Mouse (Mus musculus) cerebellum, postnatal 14 days (tissue): Measurements from ENCODE around the gene Obscn.

ENCODE experiments used
- DNase-seq, 2 experiments: peaks; one replicate each; pipeline ENCODE4 v3.0.0; 2021; ENCODE audit warnings: mixed read lengths in 2 of 2

Obscn gene

DNA sequence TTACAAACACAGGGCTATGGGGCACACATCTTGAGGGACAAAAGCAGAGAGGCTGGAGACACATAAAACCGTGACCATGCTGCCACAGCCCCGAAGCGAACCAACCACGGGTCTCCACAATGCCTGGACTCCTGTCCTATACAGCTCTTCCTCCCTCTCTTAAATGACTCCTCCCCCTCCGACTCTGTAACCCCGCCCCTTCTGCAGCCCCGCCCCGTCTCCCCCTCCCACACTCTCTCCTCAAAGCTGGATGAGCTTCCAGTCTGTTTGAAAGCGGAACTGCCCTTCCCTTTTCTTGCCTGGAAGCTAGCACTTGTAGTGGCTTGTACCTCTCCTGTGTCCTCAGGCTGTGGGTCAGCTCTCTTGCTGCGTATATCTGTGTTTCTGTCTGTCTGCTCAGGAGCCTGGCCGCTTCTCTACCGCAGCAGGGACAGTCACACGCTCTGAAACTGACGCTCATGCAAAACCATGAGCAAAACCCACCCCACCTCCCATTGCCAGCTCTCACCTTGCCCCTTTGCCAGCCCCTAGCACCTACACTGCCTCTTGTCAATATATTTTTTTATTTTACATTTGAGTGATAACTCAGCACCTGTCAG, 5.7 kb upstream of the Obscn start:
- no peak for DNase-seq

DNA sequence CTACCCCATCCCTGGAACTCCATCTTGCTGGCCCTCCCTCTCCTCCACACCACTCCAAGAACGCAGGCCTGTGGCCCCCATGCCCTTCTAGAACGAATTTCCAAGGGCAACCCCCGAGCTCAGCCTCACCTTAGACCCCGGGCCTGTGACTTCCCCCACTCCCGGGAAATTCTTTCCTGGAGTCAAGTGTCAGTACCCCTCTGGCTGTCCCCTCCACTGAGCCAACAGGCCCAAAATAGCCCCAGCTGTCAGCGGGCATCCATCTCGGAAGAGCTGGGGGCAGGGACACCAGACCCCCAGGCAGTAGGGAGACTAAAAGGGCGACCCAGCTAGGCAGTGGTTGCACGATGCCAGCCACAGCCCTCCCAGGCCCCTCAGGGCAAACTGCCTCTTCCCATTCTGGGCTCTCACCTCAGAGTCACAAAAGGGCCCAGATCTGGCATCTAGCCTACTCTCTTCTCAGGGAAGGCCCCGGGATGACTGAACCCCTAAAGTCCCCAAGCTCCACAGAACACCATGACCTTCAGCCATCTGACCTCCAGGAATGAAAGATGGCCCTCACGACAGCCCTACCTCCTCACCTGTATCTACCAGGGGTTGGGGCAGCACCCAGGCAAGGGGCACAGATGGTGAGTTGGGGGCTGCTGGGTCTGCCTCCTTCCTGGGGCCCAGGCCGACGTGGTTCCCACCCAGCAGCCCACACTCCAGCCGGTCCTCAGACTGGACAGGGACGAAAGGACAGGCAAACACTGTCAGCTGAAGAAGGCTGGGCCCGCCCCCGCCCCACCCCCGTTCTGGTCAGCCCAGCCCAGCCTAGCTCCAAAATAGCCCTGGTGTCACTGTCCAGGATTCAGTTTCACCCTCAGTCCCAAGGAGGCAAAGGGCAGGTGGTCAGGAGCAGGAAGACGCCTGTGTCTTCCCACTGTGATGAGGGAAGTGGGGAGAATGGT, 2.6 kb upstream of the Obscn start:
- no peak for DNase-seq

DNA sequence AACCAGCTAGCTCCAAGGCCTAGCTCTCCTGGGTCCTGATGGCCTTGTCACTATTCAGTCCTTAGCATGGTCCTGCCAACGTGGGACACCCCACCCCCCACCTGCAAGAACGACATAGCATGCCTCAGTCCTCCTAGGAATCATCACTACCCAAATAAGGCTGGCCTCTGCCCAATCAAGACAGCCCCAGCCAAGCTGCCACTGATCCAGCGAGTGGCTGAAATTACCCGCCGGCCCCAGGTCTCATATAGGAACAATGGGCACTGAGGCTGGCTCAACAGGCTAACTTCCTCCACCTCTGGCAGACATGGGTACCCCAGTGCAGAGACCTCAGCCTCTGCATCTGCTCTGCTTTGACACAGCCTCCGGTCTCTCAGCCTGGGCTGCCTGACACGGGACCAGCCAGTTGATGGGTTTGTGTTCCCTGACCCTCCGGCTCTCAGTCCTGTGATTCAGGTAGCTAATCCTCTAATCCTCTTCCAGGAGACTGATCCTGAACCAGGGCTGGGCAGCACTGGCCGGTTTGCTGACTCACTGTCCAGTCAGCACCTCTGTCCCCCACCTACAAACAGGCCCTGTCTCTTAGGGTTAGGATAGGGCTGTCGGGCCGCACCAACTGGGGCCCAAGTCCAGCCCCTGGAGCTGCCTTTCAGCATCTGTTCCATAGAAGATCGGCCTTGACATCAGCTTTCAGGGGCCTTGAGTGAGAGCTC, 948 bp upstream of the Obscn start:
- no peak for DNase-seq

DNA sequence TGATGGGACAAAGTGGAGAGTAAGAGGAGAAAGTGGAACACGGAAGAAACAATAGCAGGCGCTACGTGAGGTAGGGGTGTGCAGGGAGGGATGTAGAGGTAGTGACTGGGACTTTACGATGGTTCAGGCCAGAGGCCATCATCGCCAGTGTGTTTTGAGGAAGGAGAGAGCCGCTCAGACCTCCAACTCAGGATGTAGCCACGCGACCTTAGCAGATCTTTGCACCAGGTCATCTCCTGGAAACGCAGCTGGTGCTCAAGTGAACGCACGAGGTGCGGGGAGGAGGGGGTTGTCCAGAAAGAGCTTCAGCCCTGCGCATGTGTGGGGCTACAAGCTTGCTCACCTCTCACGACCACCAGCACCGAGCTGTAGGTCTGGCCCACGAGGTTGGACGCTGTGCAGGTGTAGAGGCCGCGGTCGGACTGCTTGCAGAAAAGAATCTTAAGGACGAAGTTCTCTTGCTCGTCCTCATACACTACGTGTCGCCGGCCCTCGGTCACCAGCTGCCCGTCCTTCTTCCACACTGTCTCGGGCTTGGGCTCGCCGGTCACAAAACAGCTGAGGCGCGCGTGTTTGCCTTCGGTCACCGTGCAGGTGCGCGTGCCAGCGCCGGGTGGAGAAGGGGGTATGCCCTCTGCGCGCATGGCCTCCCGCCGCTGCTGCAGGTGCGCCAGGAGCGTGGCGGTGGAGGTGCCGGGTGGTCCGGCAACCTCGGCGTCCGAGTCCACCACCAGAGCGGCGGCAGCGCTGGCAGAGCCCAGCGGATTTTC, 966 bp downstream of the Obscn start:
- DNase-seq = peak in 1 of 2 experiments; percentile 26

DNA sequence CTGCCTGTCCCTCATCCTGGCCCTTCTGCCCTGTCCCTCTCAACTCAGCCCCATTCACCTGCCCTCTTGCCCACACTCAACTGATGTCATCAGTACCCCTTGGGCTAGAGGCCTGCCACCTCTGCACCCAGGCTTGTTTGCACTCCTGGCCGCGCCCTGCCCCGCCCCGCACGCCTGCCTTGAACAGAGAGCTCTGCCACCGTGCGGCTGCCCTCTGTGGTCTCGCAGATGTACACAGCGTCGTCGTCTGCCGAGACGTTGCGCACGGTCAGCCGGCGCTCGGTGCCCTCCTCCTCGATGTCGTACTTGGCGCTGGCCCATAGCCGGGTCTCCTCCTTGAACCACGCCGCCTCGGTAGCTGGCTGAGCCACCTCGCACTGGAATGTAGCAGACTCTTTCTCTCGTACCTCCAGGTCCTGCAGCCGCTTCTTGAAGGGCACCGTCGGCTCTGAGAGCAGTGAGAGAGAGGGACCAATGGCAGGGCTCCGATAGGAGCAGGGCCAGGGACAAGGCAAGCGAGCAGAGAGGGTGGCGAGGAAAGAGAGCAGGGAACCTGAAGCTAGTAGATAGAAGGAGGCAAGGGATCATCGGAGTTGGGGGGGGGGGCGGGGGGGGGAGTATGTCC, 1.7 kb downstream of the Obscn start:
- peak in 1 of 2 experiments; percentile 37 for DNase-seq

DNA sequence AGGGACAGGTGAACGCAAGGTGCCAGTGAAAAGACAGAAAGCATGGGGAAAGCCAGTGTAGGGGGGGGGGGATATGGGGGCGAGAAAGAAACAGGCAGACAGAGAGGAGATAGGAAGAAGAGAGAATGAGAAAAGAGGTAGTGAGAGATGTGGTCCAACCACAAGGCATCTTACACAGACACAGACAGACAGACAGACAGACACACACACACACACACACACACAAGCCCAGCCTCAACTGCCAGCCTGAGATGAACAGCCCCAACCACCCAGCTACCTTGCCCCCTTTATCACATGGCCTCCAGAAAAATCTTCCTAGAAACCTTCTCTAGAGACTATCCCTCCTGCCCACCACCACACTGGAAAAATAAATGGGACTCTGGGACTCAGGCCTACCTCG, 4.1 kb downstream of the Obscn start:
- DNase-seq = no peak

DNA sequence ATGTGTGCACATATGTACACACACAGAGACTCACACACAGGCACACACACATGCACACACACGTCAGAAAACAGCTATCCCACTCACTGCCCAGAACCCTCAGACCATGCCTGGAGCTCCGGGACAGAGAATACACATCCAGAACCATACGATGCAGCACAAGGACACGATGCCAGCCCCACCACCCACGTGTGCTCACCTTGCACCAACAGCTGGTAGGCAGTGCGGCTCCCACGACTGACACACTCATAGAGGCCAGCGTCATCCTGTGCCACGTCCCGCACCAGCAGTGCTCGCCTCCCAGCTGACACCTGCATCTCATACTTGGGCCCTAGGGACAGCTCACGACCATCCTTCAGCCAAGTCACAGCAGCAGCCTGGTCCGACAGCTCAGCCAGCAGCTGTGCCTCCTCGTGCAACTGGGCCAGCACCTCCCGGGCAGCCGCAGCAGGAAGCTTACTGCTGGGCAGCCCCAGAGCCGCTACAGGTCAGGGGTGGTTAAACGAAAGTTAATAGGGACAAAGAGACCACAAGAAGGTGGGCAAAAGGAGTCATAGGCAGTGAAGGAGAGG, 4.8 kb downstream of the Obscn start:
- DNase-seq = no peak

DNA sequence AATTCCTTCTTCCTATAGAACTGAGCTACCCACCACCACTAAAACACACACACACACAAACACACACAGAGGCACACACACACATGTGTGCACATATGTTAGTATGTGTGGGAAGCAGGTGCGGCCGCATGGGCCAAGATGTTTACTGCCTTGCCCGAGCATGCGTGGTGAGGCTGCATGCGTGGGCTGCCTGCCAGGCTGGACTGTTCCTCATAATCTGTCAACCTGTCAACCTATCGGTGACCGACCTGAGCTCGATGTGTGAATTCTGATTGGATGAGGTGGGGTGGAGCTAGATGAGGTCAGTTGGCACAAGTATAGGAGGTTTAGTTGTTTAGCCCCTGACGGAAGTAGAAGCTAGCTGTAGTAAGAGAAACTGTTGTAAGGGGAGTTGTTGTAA, 5.4 kb downstream of the Obscn start:
- DNase-seq = peak; percentile 59 to 78

DNA sequence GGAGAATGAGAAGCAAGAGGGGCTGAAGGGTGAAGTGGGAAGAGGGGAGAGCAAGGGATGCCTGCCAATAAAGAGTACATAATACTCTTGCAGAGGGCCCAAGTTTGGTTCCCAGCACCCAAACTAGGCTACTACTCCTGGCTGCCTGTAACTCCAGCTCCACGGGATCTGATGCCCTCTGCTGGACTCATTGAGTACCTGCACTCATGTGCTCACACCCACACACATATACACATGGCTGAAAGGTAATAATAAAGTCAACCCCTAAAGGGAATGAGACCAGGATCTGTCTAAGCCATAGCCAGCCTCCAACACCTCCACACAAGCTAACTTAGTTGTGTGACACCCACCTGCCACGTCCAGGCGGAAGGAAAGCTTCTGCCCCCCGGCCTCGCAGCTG, 30.3 kb downstream of the Obscn start:
- no peak for DNase-seq

DNA sequence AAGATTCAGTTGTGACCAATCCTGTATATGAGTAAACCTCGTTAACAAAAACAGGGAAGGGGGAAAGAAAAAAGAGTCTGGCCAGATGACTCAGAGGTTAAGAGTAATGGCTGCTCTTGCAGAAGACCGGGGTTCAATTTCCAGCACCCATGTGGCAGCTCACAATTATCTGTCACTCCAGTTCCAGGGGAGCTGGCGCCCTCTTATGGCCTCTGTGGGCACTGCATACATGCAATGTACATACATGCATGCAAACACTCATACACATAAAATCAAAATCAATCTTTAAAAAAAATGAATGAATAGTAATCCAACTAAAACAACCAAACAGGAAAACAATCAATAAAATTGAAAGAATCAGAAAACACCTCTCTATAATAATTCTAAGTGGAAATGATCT, 33.9 kb downstream of the Obscn start:
- peak in 1 of 2 experiments; percentile 29 for DNase-seq

DNA sequence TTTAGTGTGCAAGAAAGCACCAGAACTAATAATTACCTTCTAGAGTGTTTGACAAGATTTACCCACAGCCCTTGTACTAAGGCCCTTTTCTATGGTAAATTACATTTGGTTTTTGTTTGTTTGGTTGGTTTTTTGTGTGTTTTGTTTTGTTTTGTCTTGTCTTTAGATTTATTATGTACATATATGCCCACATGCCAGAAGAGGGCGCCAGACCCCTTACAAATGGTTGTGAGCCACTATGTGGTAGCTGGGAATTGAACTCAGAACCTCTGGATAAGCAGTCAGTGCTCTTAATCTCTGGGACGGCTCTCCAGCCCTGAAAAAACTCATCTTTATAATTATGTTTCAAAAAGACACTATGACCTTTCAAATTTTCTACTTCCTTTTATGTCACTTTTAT, 37.9 kb downstream of the Obscn start:
- peak; percentile 45 to 73 for DNase-seq

DNA sequence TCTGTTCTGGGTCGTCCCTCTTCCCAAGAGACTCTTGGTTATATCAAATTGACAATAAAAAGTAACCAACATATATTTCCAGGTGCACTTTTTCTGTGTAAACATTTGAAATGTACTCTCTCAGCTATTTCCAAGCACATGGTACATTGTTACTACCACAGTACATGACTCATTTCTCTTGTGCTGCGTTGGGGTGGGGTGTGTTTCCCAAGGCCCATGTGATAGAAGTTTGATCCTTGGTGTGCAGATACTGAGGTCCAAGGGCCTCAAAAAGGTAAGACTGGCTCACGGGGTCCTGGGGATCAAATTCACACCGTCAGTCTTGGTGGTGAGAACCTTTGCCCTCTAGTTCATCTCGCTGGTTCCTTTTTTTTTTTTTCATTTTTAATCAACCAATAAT, 38.4 kb downstream of the Obscn start:
- no peak for DNase-seq

DNA sequence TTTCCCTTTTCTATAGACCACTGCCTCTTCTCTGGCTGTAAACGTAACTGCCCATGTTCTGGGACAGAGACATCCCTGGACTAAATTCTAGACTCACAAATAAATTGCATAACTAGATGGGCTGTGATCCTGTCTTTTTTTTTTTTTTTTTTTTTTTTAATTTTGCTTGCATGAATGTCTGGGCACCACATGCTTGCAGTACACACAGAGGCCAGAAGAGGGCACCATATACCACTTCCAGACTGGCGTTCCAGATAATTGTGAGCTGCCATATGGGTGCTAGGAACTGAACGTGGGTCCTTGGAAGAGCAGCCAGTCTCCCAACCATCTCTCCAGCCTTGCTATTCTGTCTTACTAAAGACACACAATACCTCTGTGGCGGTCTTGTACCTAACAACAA, 42.0 kb downstream of the Obscn start:
- DNase-seq = peak in 1 of 2 experiments; percentile 31

DNA sequence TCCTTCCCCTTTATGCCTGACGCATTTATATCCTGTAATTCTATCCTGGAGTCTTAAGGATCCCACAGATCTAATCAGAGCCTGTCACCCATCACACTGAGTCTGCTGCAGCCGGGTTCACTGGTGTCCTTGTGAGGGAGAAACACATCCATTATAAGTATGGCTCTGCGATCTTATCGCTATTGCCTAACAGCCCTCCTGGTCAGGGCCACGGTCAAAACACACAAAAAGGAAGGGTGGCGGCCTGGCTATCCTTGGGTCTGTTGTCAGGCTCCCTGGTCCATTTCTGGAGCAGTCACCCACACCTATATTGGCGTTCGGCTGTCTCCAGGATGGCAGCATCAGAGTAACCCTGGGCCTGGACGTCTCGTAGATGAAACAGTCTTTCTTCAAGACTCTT, 48.6 kb downstream of the Obscn start:
- no peak for DNase-seq

DNA sequence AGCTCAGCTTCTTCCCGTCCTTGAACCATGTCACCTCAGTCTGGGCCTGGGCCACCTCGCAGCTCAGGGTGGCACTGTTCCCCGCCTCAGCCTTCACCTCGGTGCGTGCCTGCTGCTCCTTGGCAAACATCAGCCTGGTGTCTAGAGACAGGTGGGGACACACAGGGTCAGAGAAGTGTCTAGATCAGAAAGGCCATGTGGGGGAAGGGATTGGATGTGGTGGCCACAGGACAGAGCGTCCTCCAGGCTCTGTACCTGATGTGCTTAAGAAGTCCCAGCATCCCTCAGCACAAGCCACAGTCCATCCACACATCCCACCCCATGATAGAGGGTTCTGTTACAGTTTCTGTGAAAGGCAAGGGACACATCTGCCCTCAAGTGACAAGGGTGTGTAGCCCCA, 51.0 kb downstream of the Obscn start:
- DNase-seq = no peak

DNA sequence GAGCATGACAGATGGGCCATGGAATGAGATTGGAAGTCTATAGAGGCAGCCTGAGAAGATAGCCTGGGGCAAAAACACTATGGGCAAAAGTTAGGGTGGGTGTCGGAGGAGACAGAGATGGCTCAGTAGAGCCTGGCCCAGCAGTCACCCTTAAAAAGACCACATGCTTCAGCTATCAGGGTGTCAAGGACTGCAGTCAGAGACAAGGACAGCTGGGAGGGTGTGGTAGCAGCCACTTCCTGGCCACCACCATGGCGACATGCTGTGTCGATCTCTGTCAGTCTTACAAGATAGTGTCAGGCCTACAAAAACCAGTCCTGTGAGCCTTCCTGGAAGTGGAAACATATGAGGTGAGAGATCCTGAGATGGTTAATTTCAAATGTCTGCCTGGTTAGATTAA, 53.1 kb downstream of the Obscn start:
- no peak for DNase-seq

DNA sequence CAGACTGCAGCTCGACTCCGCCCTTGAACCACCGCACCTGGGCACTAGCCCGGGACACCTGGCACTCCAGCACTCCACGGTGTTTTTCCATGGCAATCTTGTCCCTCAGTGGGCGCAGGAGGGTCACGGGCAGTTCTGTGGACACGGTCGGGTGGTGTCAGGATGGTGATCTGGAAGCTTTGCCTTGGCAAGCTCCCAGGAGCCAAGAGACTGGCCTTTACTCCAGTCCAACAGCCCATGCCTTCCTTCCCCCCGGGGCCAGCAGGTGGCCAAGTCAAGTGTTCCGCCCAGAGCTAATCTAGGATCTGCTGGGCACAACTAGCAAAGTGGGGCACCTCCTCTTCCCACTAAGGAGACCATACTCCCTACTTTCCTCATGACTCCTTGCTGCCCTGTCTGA, 57.9 kb downstream of the Obscn start:
- peak; percentile 15 to 27 for DNase-seq

DNA sequence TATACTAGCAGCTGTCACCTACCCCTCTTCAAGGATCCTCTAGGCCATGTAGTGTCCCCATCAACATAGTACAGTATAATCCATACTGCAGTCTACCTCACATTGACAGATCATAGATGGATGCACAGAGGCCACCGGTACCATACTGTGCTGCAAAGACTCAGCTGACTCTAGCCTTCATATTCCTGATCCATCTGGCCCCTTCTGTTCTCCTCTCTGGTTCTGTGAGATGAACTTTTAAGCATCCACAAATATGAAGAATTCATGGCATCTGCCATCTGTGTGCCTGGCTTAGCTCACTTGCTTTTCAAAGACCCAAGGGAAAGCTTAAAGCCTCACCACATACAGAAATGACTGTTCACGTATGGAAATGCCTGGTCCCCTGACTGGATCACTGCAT, 65.9 kb downstream of the Obscn start:
- no peak for DNase-seq

DNA sequence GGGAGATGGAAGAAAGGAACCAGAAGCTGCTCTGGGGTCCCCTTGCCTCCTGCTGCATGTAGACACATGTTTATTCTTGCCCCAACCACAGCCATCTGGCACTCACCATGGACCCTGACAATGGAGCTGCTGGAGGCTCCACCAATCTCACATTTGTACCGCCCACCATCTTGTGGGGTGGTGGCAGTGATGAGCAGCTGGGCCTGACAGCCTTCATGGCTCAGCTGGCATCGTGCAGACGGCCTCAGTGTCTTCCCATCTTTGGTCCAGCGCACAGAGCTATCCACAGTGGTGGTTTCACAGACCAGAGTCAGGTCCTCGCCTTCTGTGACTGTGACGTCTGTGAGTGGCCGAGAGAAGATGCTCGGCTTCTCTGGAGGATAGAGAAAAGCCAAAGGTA, 67.3 kb downstream of the Obscn start:
- no peak for DNase-seq

DNA sequence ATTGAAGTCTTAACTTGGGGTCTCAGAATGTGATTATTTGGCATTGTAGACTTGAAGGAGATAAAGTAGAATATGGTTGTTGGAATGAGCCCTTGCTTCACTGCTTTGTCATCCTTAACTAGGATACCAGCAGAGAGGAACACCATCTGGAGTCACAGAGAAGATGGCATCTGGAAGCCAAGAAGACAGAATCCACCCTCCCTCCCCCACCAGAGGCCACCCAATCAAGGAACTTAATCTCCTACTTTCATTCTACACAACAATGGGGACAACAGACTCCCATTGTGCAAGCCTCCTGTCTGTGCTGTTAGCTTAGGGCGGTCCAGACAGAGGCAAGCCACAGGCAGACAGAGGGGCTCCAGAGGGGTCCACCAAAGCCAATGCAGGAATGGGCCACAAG, 67.8 kb downstream of the Obscn start:
- DNase-seq = no peak

DNA sequence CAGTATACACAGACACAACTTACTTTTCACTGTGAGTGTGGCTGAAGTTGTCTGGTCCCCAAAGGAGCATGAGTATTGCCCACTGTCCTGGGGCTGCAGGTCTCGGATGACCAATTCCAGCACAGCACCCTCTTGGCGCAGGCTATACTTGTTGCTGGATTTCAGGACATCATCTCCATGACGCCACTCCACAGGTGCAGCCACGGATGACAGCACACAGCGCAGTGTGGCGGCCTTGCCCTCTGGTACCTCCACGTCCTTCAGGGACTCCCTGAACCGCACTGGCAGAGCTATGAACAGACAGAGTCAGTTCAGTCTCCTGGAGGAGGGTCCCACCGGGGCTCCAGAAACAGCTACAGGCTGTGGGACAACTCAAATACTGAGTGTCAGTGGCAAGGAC, 68.3 kb downstream of the Obscn start:
- DNase-seq = no peak

DNA sequence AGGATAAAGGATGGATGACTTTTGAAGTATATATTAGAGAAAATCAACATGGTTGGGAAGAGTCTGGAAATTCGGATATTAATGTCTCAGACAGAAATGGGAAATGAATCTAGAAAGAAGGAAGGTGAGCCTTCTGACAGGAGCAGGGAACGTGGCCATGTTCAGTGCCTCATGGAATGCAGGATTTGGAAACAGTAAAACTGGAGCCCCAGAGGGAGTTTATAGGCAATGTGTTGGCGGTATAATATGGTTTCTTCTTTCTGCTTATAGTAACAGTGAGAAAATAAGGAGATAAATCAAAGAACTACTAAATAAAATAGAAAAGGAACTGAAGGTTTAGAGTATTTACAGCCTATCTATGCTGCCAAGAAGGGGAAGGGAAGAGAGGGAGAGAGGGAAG, 78.2 kb downstream of the Obscn start:
- DNase-seq = no peak
